ENCODE assay signal across 8 mouse cellular contexts in the genomic region with DNA sequence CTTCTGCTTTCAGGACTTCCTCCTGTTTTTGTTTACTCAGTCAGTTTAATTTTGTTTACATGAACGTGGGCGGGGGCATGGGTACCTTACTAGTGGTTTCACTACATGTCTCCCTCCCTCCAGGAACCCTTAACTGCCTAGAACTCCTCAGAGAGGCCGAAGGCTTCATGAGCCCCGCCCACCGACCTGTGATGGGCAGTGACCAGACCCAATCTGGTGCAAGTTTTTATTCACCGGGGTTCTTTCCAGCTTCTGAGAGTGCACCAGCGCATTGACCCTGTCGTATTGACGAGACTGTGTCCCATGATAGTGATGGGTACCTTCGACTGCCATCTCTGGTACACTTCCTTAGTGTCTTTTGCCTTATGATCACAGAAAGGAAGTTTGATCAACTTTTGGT. TPM values are rescaled to one million over a fixed set of nuclear protein-coding genes. Genes with fewer than 3 reads are reported as not detected.
DNase-seq lines count a peak whose midpoint lies in the region; ATAC-seq lines count a peak whose summit lies in the region.

No protein-coding gene starts in this region.

- no peak overlapping the region for H3K27ac ChIP-seq in forebrain, embryonic 14.5 days (ENCODE audit: low read depth, low read length)
- no peak overlapping the region for H3K27ac ChIP-seq in neural tube, embryonic 13.5 days (replicated peaks)

- DNase-seq in ES-CJ7 (ENCODE audit: low read depth, low spot score): peak; percentile 92
- peak; percentile 64 for DNase-seq in c-Kit-positive CD71-positive TER-119-positive erythroid progenitor cells, embryonic 14.5 days (ENCODE audit: low spot score)
- DNase-seq in forebrain, embryonic 14.5 days (ENCODE audit: low spot score): peak; percentile 69
- peak; percentile 71 to 79 for DNase-seq in heart, postnatal 14 days
- peak; percentile 87 to 88 for DNase-seq in kidney, postnatal 4 days
- DNase-seq in lung, adult 18-20 months: peak; percentile 84 to 87
- peak; percentile 82 for DNase-seq in testis, postnatal 14 days (ENCODE audit: low spot score)

- intact Hi-C loops in heart, postnatal 14 days (cut with DNase I): loop anchor here (2.0 to 10.0 kb wide), 2 partner anchors 94 to 152 kb away; a partner anchor contains a TSS

- no peaks in the 10 kb centered on the region for H3K27me3 ChIP-seq in forebrain, embryonic 14.5 days (replicated peaks; ENCODE audit: control insufficient read depth, insufficient read depth, low read length)
- peaks cover 10% of the 10 kb centered on the region for H3K27me3 ChIP-seq in neural tube, embryonic 13.5 days

- ATAC-seq in forebrain, embryonic 14.5 days: peak; percentile 68
- ATAC-seq in neural tube, embryonic 13.5 days (ENCODE audit: low read depth): peak; percentile 37; the same call in 1 of the 2 replicates

- peak overlapping the region; percentile 45 for H3K4me3 ChIP-seq in forebrain, embryonic 14.5 days (ENCODE audit: low read depth, low read length)
- H3K4me3 ChIP-seq in neural tube, embryonic 13.5 days: peak overlapping the region; percentile 51

- H3K9ac ChIP-seq in forebrain, embryonic 14.5 days (ENCODE audit: low read length): no peak overlapping the region
- no peak overlapping the region for H3K9ac ChIP-seq in neural tube, embryonic 13.5 days

- no peaks in the 10 kb centered on the region for H3K9me3 ChIP-seq in forebrain, embryonic 14.5 days (replicated peaks; ENCODE audit: control insufficient read depth, low read length)
- no peaks in the 10 kb centered on the region for H3K9me3 ChIP-seq in neural tube, embryonic 13.5 days

- no peaks in the 10 kb centered on the region; the same call in 1 of the 2 replicates for H3K4me1 ChIP-seq in forebrain, embryonic 14.5 days (ENCODE audit: control insufficient read depth, insufficient read depth, low read length)
- peaks cover 14% of the 10 kb centered on the region for H3K4me1 ChIP-seq in neural tube, embryonic 13.5 days (replicated peaks)

- H3K4me2 ChIP-seq in forebrain, embryonic 14.5 days (ENCODE audit: low read length): peak overlapping the region; percentile 98
- peak overlapping the region; percentile 96 for H3K4me2 ChIP-seq in neural tube, embryonic 13.5 days

- under 1% methylated on average over 10 of the region's 10 CpGs for WGBS in forebrain, embryonic 14.5 days
- 1% methylated on average over 10 of the region's 10 CpGs for WGBS in neural tube, embryonic 13.5 days

- H3K36me3 ChIP-seq in forebrain, embryonic 14.5 days (ENCODE audit: control insufficient read depth, insufficient read depth, low read length): no peaks in the 10 kb centered on the region
- H3K36me3 ChIP-seq in neural tube, embryonic 13.5 days: no peaks in the 10 kb centered on the region

RNA-seq across cellular contexts. Expression of a gene that starts 51.5 kb away (rescaled TPM):
- 1.1 and 1.9 TPM in 2 replicates for polyA plus RNA-seq in forebrain, embryonic 14.5 days (2014; fragmentation: Nextera tagmentation; extraction: Ambion mirVana)
- not detected for total RNA-seq in heart, postnatal 14 days (2021)
- 4.2 and 5.2 TPM in 2 replicates for polyA plus RNA-seq in neural tube, embryonic 13.5 days (2015; fragmentation: Nextera tagmentation; extraction: Ambion mirVana)
